Mouse (Mus musculus): ENCODE measurements around the gene Mtr.

- no peak for TF ChIP-seq POLR2A (IDR thresholded peaks at IDR 0.05; ENCODE audit: borderline replicate concordance, low read depth, low read length)
- TF ChIP-seq CTCF (IDR thresholded peaks at IDR 0.05; ENCODE audit: low read depth, low read length): no peak
Observed at GRCm38 (mm10) chr13:12249195-12249898, 8.6 kb downstream of the Mtr start.
